Mouse (Mus musculus): ENCODE data around the gene Gm28051.
A peak's percentile ranks its signal among the peaks of the same experiment; 100 is the strongest.

Gm28051 gene

GRCm38 (mm10) chr12:102742056-102742455 is 15.5 kb downstream of the Gm28051 start:
- DNase-seq: no peak

- no peak for DNase-seq
Observed at GRCm38 (mm10) chr12:102740285-102740684, 17.3 kb downstream of the Gm28051 start.

GRCm38 (mm10) chr12:102739096-102739495 is 18.5 kb downstream of the Gm28051 start:
- no peak for DNase-seq

- DNase-seq: peak; percentile 63
Observed at GRCm38 (mm10) chr12:102733381-102733780, 24.2 kb downstream of the Gm28051 start.

- no peak for DNase-seq
Observed at GRCm38 (mm10) chr12:102730798-102731619, 26.6 kb downstream of the Gm28051 start.

DNA sequence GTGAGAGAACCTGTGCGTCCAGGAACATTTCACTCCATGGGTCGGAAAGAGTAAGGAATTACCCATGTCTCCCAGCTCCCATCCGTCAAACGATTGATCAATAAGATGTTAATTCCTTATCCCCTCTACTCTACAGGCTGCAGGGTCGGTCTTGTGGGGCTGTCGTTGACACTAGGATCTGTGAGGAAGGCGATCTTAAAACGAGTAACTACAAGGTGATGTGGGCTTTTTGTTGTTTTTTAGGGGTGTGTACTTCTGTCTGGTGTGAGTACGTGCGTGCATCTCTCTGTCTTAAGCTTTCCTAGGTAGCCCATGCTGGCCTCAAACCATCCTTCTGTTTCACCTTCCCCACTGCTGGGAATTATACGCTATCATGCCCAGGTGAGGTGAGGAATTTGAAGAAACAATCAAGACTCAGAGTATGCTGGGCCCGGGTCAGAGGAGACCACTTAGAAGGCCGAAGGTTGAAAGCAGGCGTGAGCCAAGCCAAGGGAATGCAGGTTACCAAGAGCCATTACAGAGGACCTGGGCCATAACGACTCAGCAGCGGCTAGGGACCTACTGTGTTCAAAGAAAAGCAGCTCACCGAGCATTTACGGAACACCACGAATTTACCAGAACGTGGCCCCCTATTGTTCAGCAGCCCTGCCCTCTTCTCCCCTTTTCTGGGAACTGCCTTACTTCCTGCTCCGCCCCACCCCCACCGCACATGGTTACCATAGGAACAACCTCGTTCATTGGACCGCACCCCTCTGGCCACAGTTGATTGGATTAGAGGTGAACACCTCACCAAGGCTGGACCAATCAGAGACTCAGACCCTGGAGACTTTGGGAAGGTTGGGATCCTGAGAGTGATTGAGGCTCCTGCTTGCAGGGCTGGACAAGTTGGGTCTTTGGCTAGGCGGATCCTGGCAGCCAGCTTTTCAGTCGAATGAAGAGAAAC is 27.4 kb downstream of the Gm28051 start:
- peak; percentile 65 for DNase-seq

- no peak for DNase-seq
Observed at GRCm38 (mm10) chr12:102725761-102726175, 31.8 kb downstream of the Gm28051 start.

DNA sequence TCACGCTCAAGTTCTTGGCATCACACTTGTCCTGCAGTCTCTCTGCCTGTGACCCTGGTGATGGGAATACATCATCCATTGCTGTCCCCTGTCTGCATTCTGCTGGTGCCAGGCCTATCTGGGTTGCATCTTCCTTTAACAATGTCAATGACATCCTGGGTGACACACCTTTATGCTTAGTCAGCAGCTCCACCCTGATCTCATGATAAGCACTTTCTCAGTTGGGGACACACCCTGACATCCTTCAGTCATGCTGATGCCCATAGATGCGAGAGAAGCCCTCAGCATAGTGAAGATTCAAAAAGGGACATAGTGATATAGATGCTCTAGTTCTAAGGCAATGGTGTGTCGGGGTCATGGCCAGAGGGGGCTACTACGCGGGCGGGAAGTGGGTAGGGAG is 32.4 kb downstream of the Gm28051 start:
- no peak for DNase-seq

- no peak for DNase-seq
Observed at GRCm38 (mm10) chr12:102723861-102724260, 33.7 kb downstream of the Gm28051 start.

GRCm38 (mm10) chr12:102722966-102723365 is 34.6 kb downstream of the Gm28051 start:
- no peak for DNase-seq

DNA sequence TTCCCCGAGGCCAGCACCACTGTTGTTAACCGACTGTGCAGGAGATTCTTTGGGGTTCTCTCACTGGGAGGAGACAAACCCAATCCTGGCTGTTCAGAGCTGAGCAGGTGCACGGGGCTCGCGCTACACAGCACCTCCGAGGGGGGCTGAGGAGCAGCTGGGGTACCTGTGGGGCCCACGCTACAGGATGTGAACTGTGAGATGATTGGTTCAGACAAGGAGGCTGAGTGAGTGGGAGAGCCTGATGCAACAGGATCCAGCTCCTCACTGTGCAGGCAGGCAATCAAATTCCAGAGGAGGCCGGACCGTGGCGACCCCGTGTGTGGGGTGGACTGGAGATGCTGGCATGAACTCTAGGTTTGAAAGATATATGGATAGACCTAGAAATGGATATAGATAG is 35.1 kb downstream of the Gm28051 start:
- no peak for DNase-seq

DNA sequence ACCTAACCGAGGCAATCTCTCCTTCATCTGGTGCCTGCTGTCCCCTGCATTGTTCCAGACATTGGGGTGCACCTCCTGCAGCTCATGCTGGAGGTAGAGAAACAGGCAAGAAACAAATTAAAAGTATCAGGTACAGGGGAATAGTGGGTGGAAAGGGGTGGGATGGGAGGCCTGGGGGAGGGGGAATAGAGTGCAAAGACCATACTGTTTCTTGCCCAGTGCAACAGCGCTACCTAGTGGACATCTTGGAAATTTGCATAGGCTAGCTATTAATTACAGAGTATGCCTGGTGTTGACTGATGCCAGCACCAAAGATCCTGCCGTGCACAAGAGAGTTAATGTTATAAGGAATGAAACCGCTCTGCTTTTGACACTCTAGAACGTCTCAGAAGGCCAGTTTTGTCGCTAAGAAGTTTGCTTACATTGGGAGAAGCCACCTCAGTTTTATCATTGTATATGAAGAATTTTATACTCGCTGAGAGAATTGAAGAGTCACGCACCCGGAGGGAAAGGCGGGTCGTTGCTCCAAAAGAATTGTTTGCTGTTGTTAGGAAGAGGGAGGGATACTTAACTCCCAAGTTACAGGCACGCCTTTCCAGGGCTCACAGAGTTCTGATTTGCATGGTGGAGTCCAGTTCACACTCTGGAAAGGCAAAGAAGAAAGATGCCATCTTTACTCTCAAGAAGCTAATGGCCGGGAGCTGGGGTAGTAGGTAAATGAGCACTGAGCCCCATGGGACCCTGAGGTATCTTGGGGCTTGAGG is 37.8 kb downstream of the Gm28051 start:
- DNase-seq: peak; percentile 59

GRCm38 (mm10) chr12:102714654-102715395 is 42.7 kb downstream of the Gm28051 start:
- DNase-seq: no peak

DNA sequence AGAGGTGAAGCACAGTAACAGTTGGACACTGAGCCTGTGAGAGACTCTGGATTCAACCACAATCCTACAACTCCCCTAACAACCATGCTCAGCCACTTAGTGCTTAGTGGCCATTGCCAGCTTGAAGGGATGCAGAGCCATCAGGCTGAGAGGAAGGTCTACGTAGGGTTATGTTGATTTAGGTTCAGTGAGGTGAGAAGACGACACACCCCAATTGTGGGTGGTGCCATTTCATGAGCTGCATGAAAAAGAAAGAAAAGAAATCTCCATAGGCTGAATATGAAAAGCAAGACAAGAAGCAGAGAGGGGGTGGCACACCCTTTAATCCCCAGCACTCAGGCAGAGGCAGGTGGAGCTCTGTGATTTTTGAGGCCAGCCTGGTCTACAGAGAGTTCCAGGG is 43.4 kb downstream of the Gm28051 start:
- no peak for DNase-seq

DNA sequence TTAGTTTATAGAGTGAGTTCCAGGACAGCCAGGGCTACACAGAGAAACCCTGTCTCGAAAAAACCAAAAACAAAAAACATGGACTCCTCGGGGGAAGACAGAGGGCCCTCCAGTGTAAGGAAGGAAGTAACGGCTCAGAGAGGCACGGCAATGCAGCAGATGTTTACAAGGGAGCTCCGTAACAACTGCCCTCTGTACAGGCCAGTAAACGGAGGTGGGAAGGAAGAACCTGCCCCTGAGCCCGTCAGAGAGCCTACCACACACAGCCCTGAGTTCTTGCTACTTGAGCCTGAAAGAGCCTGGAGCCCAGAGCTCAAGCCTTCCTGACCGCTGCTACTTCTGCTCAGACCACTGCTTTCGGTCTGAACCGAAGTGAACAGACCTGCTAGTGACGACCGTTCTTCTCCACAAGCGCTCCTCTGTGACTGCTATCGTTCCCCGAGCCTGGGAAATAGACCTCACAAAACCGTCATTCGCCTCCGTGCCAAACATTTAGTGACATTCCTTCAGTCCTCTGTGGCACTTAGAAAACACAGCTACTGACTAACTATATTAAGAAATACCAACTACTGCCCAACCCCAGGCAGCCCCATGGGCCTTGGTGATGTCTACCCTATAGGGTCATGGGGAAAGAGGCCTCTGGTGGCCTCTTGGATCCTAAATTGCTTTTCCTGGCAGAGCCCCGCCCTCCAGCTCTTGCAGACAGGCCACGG is 44.3 kb downstream of the Gm28051 start:
- DNase-seq: no peak

GRCm38 (mm10) chr12:102710851-102711375 is 46.7 kb downstream of the Gm28051 start:
- DNase-seq: no peak

GRCm38 (mm10) chr12:102709896-102710295 is 47.7 kb downstream of the Gm28051 start:
- no peak for DNase-seq

- DNase-seq: no peak
Observed at GRCm38 (mm10) chr12:102708220-102708619, 49.3 kb downstream of the Gm28051 start.

DNA sequence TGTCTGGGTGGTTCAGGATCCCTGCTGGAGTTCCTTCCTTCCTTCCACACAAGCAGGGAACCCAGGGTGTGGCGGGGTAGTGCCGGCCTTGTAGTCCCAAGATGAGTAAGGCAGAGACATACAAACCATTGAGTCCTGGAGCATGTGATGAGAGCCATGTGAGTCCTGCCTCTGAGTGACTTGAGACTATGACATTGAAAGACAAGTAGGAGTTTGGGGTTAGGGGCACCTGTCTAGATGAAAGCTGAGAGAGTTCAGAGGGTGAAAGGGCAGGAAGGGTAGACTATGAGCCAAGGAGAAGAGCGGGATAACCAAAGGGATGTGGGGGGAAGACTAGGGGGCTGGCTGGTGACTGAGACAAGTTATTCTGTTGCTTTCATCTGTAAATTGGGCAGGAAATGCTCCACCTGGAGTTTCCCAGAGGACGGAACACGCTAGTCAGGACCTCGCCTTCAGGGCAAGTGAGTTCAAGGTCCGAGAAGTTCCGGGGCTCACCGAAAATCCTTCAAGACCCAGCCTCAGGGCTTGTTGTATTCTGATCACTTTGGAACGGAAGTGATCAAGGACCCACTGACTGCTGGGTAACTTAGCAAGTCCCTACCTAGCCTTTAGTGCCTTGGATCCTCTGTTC is 50.6 kb downstream of the Gm28051 start:
- no peak for DNase-seq

GRCm38 (mm10) chr12:102705906-102706640 is 51.5 kb downstream of the Gm28051 start:
- DNase-seq: no peak
